Mouse (Mus musculus) midbrain, embryonic 10.5 days (tissue): ENCODE measurements around the gene Eif4g1. TPM values are rescaled to one million over a fixed set of nuclear protein-coding genes. Genes with fewer than 3 reads are reported as not detected.

Source experiments
- DNase-seq: peaks from one replicate; pipeline ENCODE4 v3.0.0-alpha.2; 2017; ENCODE audit warnings: low spot score
- H3K27ac ChIP-seq: fragments of 300-500 bp; sonication (generic); replicated peaks from 2 replicates; pipeline ENCODE4 v1.5.1; 2016; ENCODE audit warnings: mild to moderate bottlenecking
- H3K27me3 ChIP-seq: fragments of 300-500 bp; sonication (generic); 2 replicates; pipeline ENCODE4 v1.6.1; 2016; ENCODE audit warnings: low read depth, mild to moderate bottlenecking; ENCODE audit not compliant: poor library complexity, severe bottlenecking
- H3K36me3 ChIP-seq: fragments of 300-500 bp; sonication (generic); 2 replicates; pipeline ENCODE4 v1.6.1; 2016; ENCODE audit warnings: mild to moderate bottlenecking, moderate library complexity
- H3K4me1 ChIP-seq: fragments of 300-500 bp; sonication (generic); 2 replicates; pipeline ENCODE4 v1.6.1; 2016
- H3K4me3 ChIP-seq: fragments of 300-500 bp; sonication (generic); 2 replicates; pipeline ENCODE4 v1.5.1; 2016; ENCODE audit warnings: mild to moderate bottlenecking, moderate library complexity
- H3K9me3 ChIP-seq: fragments of 300-500 bp; sonication (generic); replicated peaks from 2 replicates; pipeline ENCODE4 v1.6.1; 2016; ENCODE audit warnings: mild to moderate bottlenecking
- WGBS: fragments of 180-500 bp; shearing (Covaris S2); methylation state at CpG from one replicate; pipeline ENCODE4 v1.1.7; 2016; 5-methylcytosine and 5-hydroxymethylcytosine counted together
- polyA plus RNA-seq: library from polyadenylated mRNA; unstranded; fragments of >200 nt; fragmentation: Nextera tagmentation; extraction: Ambion mirVana; gene quantifications from 2 replicates; pipeline ENCODE4 v1.2.1, GENCODE M21; 2016

Eif4g1 gene
- polyA plus RNA-seq, 1 experiment from 2014 or later = 221 TPM

DNA sequence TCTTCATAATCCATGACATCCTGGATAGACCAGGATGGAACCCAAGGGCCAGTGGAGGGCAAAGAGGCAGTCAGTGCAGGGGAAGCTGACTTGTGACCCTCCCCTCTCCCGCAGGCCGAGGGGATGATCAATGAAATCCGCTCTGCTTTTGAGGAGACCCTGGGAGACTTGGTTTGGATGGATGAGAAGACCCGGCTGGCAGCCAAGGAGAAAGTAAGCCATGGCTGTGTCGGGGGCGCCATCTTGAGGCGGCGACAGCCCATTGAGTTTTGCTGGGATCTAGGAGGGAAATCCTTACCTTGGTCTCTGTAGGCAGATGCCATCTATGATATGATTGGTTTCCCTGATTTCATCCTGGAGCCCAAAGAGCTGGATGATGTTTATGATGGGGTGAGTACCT lies 26.0 kb upstream of the Eif4g1 start:
- WGBS = 6% methylated on average over 8 of the region's 8 CpGs
- Histone ChIP-seq H3K4me3 (no peak overlapping the region), H3K9me3 (no peaks in the 10 kb centered on the region), H3K27me3 (no peaks in the 10 kb centered on the region), H3K36me3 (no peaks in the 10 kb centered on the region), H3K27ac (no peak overlapping the region), H3K4me1 (0 out of 2 replicates have a peak, but pooled peaks cover 3% of the 10 kb centered on the region)
- peak; percentile 73 for DNase-seq

DNA sequence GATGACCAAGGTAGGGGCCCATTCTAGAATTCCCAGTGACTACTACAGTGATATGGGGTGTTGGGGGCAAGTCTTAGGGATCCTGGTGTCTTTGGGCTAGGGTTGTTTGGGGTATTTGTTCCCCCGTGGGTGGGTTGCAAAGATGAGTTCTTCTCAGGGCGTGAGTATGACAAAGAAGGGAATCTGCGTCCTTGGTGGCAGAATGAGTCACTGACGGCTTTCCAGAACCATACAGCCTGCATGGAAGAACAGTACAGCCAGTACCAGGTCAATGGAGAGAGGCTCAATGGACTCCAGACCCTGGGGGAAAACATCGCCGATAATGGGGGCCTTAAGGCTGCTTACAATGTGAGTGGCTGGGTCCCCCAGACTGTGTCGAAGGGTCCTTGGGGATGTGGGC lies 24.2 kb upstream of the Eif4g1 start:
- DNase-seq = no peak
- Histone ChIP-seq H3K27ac (no peak overlapping the region), H3K36me3 (no peaks in the 10 kb centered on the region), H3K4me1 (0 out of 2 replicates have a peak, but pooled peaks cover 3% of the 10 kb centered on the region), H3K27me3 (no peaks in the 10 kb centered on the region), H3K9me3 (no peaks in the 10 kb centered on the region), H3K4me3 (no peak overlapping the region)
- WGBS = 90% methylated on average over 7 of the region's 7 CpGs

DNA sequence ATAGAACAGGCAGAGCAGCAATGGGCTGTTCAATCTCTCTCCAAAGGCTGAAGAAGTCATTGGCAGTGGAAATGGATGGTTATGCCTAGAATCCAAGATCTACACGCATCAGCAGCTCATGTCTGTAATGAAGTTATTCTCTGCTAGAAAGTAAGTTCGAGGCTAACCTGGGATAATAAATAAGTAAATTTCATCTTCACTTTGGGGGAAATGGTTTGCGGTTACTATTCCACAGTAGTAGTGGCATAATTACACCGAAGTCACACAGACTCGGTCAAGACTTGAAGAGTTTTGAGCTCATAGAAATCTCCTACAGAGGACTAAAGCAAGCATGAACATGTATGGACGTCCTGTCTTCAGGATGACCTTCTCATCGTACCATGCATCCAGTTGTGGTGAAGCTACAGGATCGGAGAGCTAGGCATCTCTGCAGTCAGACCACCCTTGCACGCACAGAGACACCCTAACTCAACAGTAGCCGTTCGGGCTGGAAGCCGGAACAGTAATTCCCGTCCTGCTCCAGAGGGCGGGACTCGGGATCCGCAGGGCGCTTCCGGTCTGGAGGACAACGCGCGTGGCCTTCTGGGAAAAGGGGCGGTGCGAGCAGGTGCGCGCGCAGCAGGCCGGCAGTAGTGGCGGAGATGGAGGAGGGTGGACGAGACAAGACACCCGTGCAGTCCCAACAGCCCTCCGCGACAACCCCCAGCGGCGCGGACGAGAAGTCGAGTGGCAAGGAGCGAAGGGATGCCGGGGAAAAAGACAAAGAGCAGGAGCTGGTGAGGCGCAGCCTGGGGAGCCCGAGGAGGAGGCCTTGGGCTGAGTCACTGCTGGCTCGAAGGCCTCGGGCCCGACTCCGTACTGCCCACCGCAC lies 16.8 kb upstream of the Eif4g1 start, which contains the start of gene Psmd2:
Psmd2 (plus strand) TSS at position 577 of the 871 bp plus-strand sequence.
- Histone ChIP-seq H3K27me3 (no peaks in the 10 kb centered on the region), H3K36me3 (peaks cover 32% of the 10 kb centered on the region), H3K4me3 (peak within 1 kb of the TSS; percentile 95), H3K4me1 (peaks cover 17% of the 10 kb centered on the region), H3K9me3 (no peaks in the 10 kb centered on the region), H3K27ac (peak within 1 kb of the TSS; percentile 90)
- 2% methylated on average over 46 of the region's 46 CpGs for WGBS
- peak; percentile 96 for DNase-seq

DNA sequence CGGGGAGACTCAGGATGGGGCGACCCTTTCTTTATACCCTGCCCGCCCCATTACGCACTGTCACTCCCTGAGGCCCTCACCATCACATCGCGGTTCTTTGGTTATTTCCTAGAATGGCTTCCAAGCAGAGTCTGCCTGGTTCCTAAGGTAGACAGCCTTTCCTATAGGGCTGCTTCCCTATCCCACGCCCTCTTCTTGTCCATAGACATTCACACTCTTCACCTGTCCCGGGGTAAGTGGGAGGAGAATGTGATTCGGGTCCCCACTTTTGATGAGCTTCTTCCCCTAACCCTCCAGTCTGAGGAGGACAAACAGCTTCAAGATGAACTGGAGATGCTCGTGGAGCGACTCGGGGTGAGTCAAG lies 16.2 kb upstream of the Eif4g1 start:
- H3K4me1 ChIP-seq = peaks cover 17% of the 10 kb centered on the region
- H3K27me3 ChIP-seq = no peaks in the 10 kb centered on the region
- H3K36me3 ChIP-seq = peaks cover 38% of the 10 kb centered on the region
- peak overlapping the region; percentile 95 for H3K4me3 ChIP-seq
- H3K27ac ChIP-seq = peak overlapping the region; percentile 90
- DNase-seq = no peak
- 10% methylated on average over 12 of the region's 12 CpGs for WGBS
- no peaks in the 10 kb centered on the region for H3K9me3 ChIP-seq

DNA sequence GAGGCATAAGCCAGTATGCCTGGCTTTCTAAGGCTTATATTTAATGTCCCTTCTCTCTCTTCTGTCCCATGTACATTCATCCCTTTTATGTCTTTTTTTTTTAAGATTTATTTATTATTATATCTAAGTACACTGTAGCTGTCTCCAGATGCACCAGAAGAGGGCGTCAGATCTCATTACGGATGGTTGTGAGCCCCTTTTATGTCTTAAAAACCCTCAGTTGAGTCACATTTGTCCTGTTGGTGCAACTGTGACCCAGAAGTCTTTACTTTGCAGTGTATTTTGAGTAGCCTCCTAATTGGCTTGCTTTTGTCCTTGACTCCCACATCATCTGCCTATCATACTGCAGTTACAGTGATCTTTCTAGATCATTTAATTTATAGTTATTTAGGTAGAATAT lies 14.8 kb upstream of the Eif4g1 start:
- DNase-seq = no peak
- H3K36me3 ChIP-seq = peaks cover 52% of the 10 kb centered on the region
- 0 out of 2 replicates have a peak overlapping the region, but pooled peaks have one; percentile 95 for H3K4me3 ChIP-seq
- 66% methylated on average over 2 of the region's 2 CpGs for WGBS
- H3K27ac ChIP-seq = no peak overlapping the region
- peaks cover 17% of the 10 kb centered on the region for H3K4me1 ChIP-seq
- no peaks in the 10 kb centered on the region for H3K9me3 ChIP-seq
- no peaks in the 10 kb centered on the region for H3K27me3 ChIP-seq

DNA sequence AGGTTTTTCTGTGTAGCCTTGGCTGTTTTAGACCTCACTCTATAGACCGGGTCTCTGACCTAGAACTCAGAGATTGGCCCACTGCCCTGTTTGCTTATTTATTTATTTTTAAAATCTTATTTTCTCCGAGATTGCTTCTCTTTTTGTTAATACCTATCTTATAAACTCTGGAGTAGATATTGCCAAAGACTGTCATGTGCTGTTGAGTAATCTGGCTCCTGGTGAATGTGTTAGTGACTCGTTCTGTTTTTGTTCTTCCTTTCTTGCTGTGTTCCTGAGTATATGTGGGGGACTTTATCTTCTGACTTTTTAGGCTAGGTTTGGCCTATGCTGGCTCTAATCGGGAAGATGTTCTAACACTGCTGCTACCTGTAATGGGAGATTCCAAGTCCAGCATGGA lies 10.5 kb upstream of the Eif4g1 start:
- Histone ChIP-seq H3K9me3 (no peaks in the 10 kb centered on the region), H3K36me3 (peaks cover 95% of the 10 kb centered on the region)
- WGBS = 90% methylated on average over 4 of the region's 4 CpGs

DNA sequence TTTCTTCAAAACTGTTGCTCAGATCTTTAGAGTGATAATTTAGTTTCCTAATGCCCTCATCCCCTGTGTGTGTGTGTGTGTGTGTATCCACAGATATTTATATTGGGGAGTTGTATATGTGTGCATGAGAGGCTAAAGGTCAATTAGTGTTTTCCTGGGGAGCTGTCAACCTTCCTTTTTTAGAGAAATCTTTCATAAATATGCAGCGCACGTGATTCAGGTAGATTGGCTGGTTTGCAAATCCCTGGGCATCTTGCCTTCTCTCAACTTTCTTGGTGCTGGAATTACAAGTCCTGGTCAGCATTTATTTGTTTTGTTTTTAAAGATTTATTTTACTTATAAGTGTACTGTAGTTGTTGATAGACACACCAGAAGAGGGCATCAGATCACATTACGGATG lies 2.2 kb downstream of the Eif4g1 start:
- WGBS = 93% methylated on average over 3 of the region's 3 CpGs
- no peak for DNase-seq
- H3K27me3 ChIP-seq = no peaks in the 10 kb centered on the region

More for the DNA sequence above, 10.5 kb upstream of the Eif4g1 start:
- Histone ChIP-seq H3K4me3 (no peak overlapping the region), H3K27me3 (no peaks in the 10 kb centered on the region), H3K4me1 (peaks cover 6% of the 10 kb centered on the region), H3K27ac (no peak overlapping the region)
- no peak for DNase-seq

DNA sequence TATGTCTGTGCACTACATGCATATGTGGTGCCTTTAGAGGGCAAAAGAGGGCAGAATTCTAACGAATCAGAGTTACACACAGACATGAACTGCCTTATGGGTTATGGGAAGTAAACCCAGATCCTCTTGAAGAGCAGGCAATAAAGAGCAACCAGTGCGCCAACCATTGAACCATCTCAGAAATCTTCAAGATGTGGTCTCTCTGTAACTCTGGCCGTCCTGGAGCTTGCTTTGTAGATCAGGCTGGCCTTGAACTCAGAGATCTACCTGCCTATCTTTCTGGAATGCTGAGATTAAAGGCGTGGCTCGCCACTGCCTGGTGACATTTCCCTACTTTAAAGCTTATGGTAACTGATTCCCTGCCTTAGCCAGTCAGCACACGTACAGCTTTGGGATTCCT lies 3.8 kb downstream of the Eif4g1 start:
- Histone ChIP-seq H3K27ac (peak overlapping the region; percentile 97; the same call in 1 of the 2 replicates), H3K4me1 (peaks cover 29% of the 10 kb centered on the region), H3K27me3 (no peaks in the 10 kb centered on the region), H3K4me3 (peak overlapping the region; percentile 99), H3K9me3 (no peaks in the 10 kb centered on the region), H3K36me3 (peaks cover 31% of the 10 kb centered on the region)
- no peak for DNase-seq
- 29% methylated on average over 6 of the region's 6 CpGs for WGBS

More for the DNA sequence above, 2.2 kb downstream of the Eif4g1 start:
- Histone ChIP-seq H3K27ac (no peak overlapping the region), H3K9me3 (no peaks in the 10 kb centered on the region), H3K4me3 (no peak overlapping the region), H3K4me1 (peaks cover 29% of the 10 kb centered on the region), H3K36me3 (peaks cover 23% of the 10 kb centered on the region)

DNA sequence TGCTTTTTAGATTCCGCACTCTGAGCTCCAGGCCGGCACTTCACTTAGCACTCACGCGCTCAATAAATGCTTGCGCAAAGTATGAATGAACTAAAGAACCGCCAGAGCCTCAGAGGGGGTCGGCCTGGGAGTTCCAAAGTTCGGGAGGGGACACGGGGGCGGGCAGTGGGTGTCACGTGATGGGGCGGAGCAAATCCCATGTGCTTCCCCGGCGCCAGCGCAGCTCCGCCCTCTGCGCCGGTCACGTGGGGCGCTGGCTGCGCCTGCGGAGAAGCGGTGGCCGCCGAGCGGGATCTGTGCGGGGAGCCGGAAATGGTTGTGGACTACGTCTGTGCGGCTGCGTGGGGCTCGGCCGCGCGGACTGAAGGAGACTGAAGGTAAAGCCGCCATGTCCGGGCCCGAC lies 4.4 kb downstream of the Eif4g1 start:
- Histone ChIP-seq H3K9me3 (no peaks in the 10 kb centered on the region), H3K4me3 (peak overlapping the region; percentile 99), H3K27ac (peak overlapping the region; percentile 97), H3K27me3 (no peaks in the 10 kb centered on the region), H3K4me1 (peaks cover 29% of the 10 kb centered on the region), H3K36me3 (peaks cover 37% of the 10 kb centered on the region)
- DNase-seq = peak; percentile 97
- WGBS = under 1% methylated on average over 38 of the region's 38 CpGs

DNA sequence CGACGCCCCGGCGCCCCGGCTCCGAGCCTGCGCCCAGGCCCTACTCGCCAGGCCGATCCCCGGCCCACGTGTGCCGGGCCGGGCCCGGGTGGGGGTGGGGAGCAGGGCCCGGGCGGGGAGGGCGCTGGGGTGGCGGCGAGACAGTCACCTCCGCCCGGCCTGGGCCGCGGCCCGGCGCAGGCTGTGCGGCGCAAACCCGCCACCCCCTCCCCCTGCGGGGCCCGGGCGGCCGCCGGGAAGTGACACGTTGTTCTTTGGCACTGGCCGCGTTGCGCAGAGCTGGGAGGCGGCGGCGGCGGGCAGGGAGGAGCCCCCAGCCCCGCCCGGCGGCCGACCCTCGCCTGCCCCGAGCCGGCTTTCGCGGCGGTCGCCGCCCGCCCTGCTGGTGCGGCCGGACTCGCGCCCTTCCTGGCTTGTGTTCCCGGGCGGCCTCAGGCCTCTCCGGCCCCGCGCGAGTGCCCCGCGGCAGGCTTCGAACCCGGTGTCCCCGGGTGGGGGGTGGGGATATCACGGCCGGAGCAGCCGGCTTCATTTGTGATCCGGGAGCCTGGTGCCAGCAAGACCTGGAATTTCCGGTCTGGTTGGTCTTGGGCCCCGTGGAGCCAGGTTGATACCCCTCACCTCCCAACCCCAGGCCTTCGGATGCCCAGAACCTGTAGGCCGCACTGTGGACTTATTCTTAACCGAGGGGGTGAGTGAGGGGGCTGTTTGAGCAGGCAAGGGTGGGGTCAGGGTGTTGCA lies 5.0 kb downstream of the Eif4g1 start:
- peaks cover 29% of the 10 kb centered on the region for H3K4me1 ChIP-seq
- H3K9me3 ChIP-seq = no peaks in the 10 kb centered on the region
- H3K27ac ChIP-seq = peak overlapping the region; percentile 97
- DNase-seq = no peak
- peak overlapping the region; percentile 99 for H3K4me3 ChIP-seq
- no peaks in the 10 kb centered on the region for H3K27me3 ChIP-seq
- peaks cover 43% of the 10 kb centered on the region for H3K36me3 ChIP-seq
- WGBS = under 1% methylated on average over 65 of the region's 78 CpGs

DNA sequence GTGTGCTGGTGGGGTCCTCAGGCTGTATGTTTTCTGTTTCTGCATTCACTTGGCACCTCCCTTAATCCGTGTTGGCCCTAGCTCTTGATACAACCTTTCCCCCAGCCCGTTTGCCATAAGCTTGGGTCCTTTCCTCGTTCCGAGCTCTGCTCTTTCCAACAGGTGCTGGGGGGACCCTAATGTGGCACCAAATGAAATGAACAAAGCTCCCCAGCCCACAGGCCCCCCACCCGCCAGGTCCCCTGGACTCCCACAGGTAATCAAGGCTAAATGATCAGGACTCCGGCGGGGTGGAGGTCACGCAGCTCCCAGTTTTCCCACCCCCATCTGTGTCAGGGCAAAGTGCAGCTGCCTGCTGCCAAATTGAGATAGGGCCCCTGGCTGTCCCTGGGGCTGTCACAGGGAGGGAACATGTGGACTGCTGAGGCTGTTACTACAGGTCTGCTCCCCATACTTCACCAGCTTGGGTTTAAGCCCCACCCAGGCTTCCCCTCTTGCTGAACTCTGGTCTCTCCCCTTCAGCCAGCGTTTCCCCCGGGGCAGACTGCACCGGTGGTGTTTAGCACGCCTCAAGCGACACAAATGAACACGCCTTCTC lies 5.7 kb downstream of the Eif4g1 start:
- 26% methylated on average over 14 of the region's 14 CpGs for WGBS
- peak; percentile 20 for DNase-seq
- peak overlapping the region; percentile 97 for H3K27ac ChIP-seq
- peaks cover 50% of the 10 kb centered on the region for H3K36me3 ChIP-seq
- H3K27me3 ChIP-seq = no peaks in the 10 kb centered on the region
- peaks cover 29% of the 10 kb centered on the region for H3K4me1 ChIP-seq
- no peaks in the 10 kb centered on the region for H3K9me3 ChIP-seq
- H3K4me3 ChIP-seq = peak overlapping the region; percentile 99

DNA sequence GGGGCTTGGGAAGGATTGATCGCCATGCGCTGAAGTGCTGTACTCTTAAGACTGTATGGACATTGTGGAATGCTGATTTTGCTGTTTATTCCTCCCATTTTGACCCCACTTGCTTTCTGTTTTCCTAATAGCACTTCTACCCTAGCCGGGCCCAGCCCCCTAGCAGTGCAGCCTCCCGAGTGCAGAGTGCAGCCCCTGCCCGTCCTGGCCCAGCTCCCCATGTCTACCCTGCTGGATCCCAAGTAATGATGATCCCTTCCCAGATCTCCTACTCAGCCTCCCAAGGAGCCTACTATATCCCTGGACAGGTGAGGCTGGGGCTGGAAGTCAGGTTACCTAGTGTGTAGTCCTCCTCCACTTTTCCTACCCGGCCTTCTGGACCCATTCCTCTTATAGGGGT lies 7.1 kb downstream of the Eif4g1 start:
- Histone ChIP-seq H3K9me3 (no peaks in the 10 kb centered on the region), H3K36me3 (peaks cover 64% of the 10 kb centered on the region), H3K27me3 (no peaks in the 10 kb centered on the region), H3K27ac (no peak overlapping the region), H3K4me1 (peaks cover 29% of the 10 kb centered on the region), H3K4me3 (peak overlapping the region; percentile 99)
- DNase-seq = no peak
- 93% methylated on average over 6 of the region's 6 CpGs for WGBS
